Mouse (Mus musculus) thymus, adult 2 months (tissue): ENCODE measurements at regions not wholly inside any gene's neighbourhood (a gene's known extent, or its start where the extent isn't known, plus 50 kb on each side); places are given as distances from the start of the nearest gene placed in this dataset.

Source experiments
- DNase-seq: peaks from one replicate; pipeline ENCODE4 v3.0.0; 2021
- H3K27ac ChIP-seq: fragments of 200-500 bp; 2 replicates; pipeline ENCODE4 v1.5.1; 2012; ENCODE audit warnings: low read length, control low read depth; ENCODE audit not compliant: control insufficient read depth, insufficient read depth
- H3K27me3 ChIP-seq: fragments of 200-500 bp; 2 replicates; pipeline ENCODE4 v1.6.1; 2012; ENCODE audit warnings: mild to moderate bottlenecking, low read length, moderate library complexity, mixed read lengths; ENCODE audit not compliant: control insufficient read depth, insufficient read depth
- H3K36me3 ChIP-seq: fragments of 200-500 bp; 2 replicates; pipeline ENCODE4 v1.6.1; 2012; ENCODE audit warnings: mild to moderate bottlenecking, low read length, moderate library complexity; ENCODE audit not compliant: control insufficient read depth, insufficient read depth
- H3K4me1 ChIP-seq: fragments of 200-500 bp; replicated peaks from 2 replicates; pipeline ENCODE4 v1.6.1; 2012; ENCODE audit warnings: low read length; ENCODE audit not compliant: control insufficient read depth, insufficient read depth
- H3K4me3 ChIP-seq: fragments of 200-500 bp; 2 replicates; pipeline ENCODE4 v1.5.1; 2012; ENCODE audit warnings: mild to moderate bottlenecking, low read length, control low read depth, moderate library complexity; ENCODE audit not compliant: control insufficient read depth, insufficient read depth
- CTCF ChIP-seq: fragments of 200-500 bp; IDR thresholded peaks from 2 replicates; pipeline ENCODE4 v1.5.1; 2012; ENCODE audit warnings: mild to moderate bottlenecking, control low read depth, low read length, moderate library complexity, borderline replicate concordance; ENCODE audit not compliant: control insufficient read depth, poor library complexity, insufficient read depth; ENCODE audit errors: extremely low read depth
- POLR2A ChIP-seq: fragments of 200-500 bp; IDR thresholded peaks from 2 replicates; pipeline ENCODE4 v1.6.1; 2012; ENCODE audit warnings: mild to moderate bottlenecking, low read length, control low read depth, moderate library complexity; ENCODE audit not compliant: control insufficient read depth, poor library complexity, insufficient read depth; ENCODE audit errors: extremely low read depth
- WGBS: fragments of 180-500 bp; shearing (Covaris S2); methylation state at CpG from one replicate; pipeline ENCODE4 v1.1.7; 2018; 5-methylcytosine and 5-hydroxymethylcytosine counted together

DNA sequence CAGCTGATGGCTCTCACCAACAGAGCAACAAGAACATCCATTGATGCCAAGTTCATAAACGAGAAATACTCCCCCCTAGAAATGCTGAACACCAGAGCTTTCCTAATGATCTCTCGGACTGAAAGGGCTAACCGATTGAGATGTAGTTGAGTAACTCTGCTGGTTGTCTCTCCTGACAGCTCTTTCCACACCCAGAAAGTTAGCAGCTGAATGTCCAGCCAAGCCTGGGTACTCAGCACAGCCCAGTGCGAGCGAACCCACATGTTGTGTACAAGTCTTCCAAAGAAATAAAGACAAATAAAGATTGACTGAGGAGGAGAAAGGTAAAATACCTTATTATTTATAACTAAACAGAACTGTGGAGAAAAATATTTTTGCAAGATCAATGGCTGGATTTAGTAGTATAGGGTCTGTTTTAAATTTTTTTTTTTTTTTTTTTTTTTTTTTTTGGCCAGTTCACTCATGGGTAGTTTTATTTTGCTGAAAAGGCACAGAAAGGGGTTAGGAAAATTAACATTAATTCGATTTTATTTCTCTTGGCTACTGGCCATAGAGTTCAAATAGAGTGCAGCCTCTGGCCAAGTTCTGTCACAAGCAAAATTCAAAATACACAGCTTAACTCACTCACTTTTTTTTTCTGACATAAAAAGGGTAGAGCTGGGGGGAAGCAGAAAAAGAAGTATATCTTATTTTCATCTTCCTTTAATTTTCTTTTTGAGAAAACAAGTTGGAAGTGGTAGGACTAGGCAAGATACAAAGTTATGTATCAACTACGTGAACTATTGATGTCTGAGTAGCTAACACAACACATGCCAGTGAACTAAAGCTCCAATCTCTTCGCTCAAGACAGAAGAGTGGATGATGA lies 261.2 kb upstream of the Npvf start:
- Histone ChIP-seq H3K27ac (no peak overlapping the region), H3K4me3 (no peak overlapping the region), H3K4me1 (no peaks in the 10 kb centered on the region), H3K27me3 (no peaks in the 10 kb centered on the region), H3K36me3 (no peaks in the 10 kb centered on the region)
- no peak for TF ChIP-seq CTCF
- no peak for TF ChIP-seq POLR2A
- no peak for DNase-seq
- 86% methylated on average over 8 of the region's 8 CpGs for WGBS

DNA sequence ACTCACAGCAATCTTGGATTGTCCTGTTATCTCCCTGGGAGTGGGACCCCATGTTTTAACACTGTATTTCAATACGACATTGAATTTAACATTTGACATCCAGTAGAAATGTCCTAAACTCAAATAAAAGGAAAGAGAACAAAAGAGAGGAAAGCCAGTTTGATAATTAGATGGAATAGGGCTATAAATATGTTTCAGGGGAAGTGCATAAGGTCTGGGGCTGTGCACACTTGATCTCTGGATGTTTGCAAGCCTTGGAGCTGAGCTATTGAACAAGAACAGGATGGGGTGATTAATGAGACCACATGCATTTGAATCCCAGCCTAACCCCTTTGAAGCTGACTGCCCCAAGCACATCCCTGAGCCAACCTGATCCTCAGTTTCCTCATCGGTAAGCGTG lies 264.0 kb upstream of the Npvf start:
- 85% methylated on average over 3 of the region's 3 CpGs for WGBS
- no peaks in the 10 kb centered on the region for H3K4me1 ChIP-seq

DNA sequence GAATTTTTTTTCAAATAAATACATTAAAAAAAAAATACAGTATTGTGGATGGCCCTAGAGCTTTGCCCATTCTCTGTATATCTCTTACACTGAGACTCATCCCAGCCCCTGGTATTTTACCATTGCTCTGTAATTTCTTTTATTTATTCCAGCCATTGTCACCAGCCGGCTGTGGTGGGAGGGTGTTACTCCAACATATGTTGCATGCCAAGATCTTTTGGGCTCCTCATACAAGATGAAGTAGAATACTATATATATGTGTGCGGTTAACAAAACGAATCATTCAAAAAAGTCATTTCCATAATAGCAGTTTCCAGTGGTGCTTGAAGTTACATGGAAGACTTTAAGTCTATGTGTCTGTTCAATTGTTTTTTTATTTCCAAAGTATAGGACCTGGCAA lies 268.0 kb upstream of the Npvf start:
- Histone ChIP-seq H3K4me1 (no peaks in the 10 kb centered on the region), H3K27ac (no peak overlapping the region), H3K27me3 (no peaks in the 10 kb centered on the region), H3K4me3 (no peak overlapping the region), H3K36me3 (no peaks in the 10 kb centered on the region)
- DNase-seq, result no peak
- TF ChIP-seq CTCF (no peak), POLR2A (no peak)
- 95% methylated on average over 3 of the region's 3 CpGs for WGBS

More for the DNA sequence above, 264.0 kb upstream of the Npvf start:
- no peak overlapping the region for H3K4me3 ChIP-seq
- H3K36me3 ChIP-seq, result no peaks in the 10 kb centered on the region
- no peaks in the 10 kb centered on the region for H3K27me3 ChIP-seq
- TF ChIP-seq POLR2A, result no peak
- TF ChIP-seq CTCF, result no peak
- H3K27ac ChIP-seq, result no peak overlapping the region
- DNase-seq, result no peak

DNA sequence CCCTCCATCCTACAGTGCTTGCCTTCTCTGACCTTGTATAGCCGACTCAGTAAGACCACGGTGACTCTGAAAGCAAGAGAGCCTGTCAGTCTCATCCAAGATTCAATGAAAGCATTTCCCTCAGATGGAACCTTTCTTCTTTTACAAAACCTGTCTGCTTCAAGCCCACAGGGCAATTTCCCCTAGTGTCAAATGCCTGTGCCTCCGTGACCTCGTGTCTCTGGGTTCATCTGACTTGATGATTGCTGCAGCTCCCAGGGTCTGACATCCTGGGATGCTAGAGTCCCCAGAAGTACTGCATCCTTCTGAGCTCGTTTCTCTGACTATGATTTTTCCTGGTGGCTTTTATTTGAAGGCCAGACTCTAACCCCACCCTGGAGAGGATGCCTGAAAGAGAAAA lies 270.3 kb upstream of the Npvf start:
- WGBS, result 59% methylated on average over 5 of the region's 5 CpGs
- Histone ChIP-seq H3K27me3 (no peaks in the 10 kb centered on the region), H3K4me1 (no peaks in the 10 kb centered on the region), H3K36me3 (no peaks in the 10 kb centered on the region), H3K4me3 (no peak overlapping the region), H3K27ac (no peak overlapping the region)
- TF ChIP-seq POLR2A (no peak), CTCF (no peak)
- no peak for DNase-seq

DNA sequence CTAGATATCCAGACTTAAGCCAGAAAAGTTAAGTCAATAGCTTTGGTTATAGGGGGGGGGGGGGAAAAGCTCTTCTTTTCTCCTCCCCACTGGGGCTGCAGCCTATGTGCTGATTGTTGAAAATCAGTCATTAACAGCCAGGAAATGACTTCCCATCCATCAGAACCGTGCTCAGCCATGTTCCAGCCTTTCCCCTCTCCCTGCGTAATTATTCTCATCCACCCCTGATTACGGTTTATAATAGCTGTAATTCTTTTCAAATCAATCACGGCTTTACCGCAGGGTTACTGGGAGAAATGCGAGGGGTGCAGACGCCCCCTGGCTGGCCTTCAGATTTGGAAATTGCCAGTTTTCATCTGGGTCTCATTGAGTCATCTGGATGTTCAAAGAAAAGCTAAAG lies 270.8 kb upstream of the Npvf start:
- no peak overlapping the region for H3K27ac ChIP-seq
- no peaks in the 10 kb centered on the region for H3K27me3 ChIP-seq
- no peak for DNase-seq
- no peak for TF ChIP-seq CTCF
- TF ChIP-seq POLR2A, result no peak
- H3K36me3 ChIP-seq, result no peaks in the 10 kb centered on the region
- 75% methylated on average over 7 of the region's 7 CpGs for WGBS
- H3K4me1 ChIP-seq, result no peaks in the 10 kb centered on the region
- no peak overlapping the region for H3K4me3 ChIP-seq

DNA sequence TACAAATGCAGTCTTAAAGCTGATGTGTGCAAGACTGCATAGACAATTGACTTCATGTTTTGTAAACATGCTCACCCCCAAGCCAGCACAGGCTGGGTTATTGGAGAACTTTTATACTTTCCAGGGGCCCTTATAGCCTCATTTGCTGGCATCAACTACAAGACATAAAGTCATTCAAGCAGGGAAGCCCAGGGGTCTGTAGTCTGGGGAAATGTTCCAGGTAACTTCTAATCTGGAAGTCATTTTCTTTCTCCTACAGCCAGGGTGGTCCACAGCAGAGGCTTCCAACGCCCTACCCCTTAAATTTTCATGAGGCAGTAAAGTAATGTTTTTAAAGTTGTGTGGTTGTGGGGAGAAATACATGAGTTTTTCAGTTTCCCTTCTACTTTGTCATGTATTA lies 272.1 kb upstream of the Npvf start:
- Histone ChIP-seq H3K27ac (no peak overlapping the region), H3K4me1 (no peaks in the 10 kb centered on the region), H3K36me3 (no peaks in the 10 kb centered on the region), H3K27me3 (no peaks in the 10 kb centered on the region), H3K4me3 (no peak overlapping the region)
- WGBS, result 81% methylated on average over 1 of the region's 1 CpGs
- TF ChIP-seq CTCF, result no peak
- TF ChIP-seq POLR2A, result no peak
- DNase-seq, result no peak
